Mouse (Mus musculus): ENCODE data around the gene Olfr1164.

The Olfr1164 gene

DNA sequence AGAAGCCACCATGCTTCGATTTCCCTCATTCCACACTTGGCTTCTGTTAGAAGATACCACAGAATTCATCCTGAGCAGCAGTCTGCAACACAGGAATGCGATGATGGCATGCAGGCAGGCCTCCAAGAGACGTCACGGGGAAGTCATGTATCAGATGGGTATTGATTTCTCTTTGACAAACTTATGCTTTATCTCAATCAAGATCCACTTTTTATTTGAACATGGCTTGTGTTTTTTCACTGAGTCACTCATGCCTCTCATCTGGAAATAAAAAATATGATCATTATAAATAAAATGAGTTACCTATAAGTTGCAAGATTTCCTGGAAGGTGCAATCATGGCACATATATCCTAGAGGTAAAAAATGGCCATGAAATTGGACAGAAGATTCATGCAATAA lies at the start of gene Olfr1164:
Gene Olfr1164 (minus strand): TSS at position 101 of the 400 bp plus-strand sequence.
- DNase-seq (ENCODE audit: low spot score in 2 of 2), result no peak

DNA sequence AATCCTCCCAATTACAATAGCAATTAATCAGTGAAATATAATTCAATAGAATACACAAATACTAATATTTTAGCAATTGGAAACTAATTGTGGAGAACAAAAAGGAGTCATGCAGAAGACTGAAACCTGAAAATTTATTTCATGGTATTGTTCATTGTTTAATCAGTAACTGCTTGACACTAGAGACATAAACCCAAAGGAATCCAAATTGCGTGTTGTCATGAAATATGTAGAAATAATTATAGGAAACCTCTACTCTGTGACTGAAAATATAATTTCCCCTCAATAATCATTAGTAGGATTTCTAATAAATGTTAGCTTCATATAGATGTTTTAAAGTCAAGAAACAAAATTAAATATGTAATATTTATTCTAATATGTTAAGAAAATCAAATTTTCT lies 34.4 kb upstream of the Olfr1164 start, which contains the start of gene Olfr1166:
Gene Olfr1166 (minus strand): TSS at position 101 of the 400 bp plus-strand sequence.
- no peak for DNase-seq (ENCODE audit: low spot score in 2 of 2)

DNA sequence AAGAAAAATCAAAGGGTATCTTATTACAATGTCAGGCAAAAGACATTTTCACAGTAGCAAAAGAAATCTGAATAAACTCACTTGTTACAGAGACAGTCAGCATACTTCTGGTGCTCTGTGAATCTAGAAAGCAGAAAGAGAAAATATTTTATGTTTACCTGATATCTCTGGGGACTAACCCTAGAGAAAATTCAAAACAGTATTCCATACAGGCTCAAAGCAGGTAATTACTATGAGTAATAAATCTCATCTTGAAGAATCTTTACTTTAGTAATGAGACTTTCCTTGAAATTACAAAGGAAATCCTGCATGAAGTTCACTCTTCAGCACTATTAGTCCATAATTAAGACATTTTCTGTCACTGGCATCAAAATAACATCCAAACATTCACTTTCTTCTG lies 22.0 kb downstream of the Olfr1164 start, which contains the start of gene Olfr1163:
Gene Olfr1163 (minus strand): TSS at position 101 of the 400 bp plus-strand sequence.
- DNase-seq (ENCODE audit: low spot score in 2 of 2), result no peak

DNA sequence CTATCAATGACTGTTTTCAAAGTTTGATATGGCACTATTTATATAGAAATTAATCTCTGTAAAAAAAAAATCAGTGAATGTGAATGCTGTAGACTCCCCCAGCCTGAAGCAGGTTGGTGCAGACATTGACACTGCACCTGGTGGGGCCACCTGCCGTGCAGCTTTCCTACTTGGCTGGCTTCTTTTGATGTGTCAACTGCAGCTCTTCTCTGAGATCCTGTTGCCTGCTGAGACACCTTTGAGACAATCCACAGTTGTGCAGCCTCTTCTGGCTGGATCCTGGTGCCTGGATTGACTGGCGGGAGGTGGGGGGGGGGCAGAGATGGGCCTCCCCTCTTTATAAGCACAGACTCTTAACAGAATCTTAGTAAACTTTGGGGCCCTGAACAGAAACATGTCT lies 30.2 kb downstream of the Olfr1164 start:
- no peak for DNase-seq (ENCODE audit: low spot score in 2 of 2)

- no peak for DNase-seq (ENCODE audit: low spot score in 2 of 2)
These were observed 42.7 kb downstream of the Olfr1164 start, which contains the start of gene Olfr1162 for GRCm38 (mm10) chr2:88051029-88051428. TSS of gene Olfr1162 (minus strand) at chr2:88051129.

Data from cerebellum, postnatal 4 days (tissue).